Mouse (Mus musculus) lung, embryonic 15.5 days (tissue): ENCODE results near the gene 4933406M09Rik. TPM values are rescaled to one million over a fixed set of nuclear protein-coding genes. Genes with fewer than 3 reads are reported as not detected.

ENCODE experiments used
- ATAC-seq: fragments of 200-750 bp; cut with Nextera tagmentation; 2 replicates; pipeline ENCODE4 v1.8.0; 2017; ENCODE audit warnings: moderate number of reproducible peaks, borderline replicate concordance; ENCODE audit not compliant: low FRiP score, low TSS enrichment; ENCODE audit errors: extremely low read depth
- H3K27ac ChIP-seq: fragments of 300-500 bp; sonication (generic); 2 replicates; pipeline ENCODE4 v1.5.1; 2015; ENCODE audit warnings: moderate library complexity, mild to moderate bottlenecking, inconsistent platforms
- H3K27me3 ChIP-seq: fragments of 300-500 bp; sonication (generic); 2 replicates; pipeline ENCODE4 v1.6.1; 2015; ENCODE audit warnings: inconsistent platforms
- H3K36me3 ChIP-seq: fragments of 300-500 bp; sonication (generic); 2 replicates; pipeline ENCODE4 v1.6.1; 2015; ENCODE audit warnings: inconsistent platforms
- H3K4me1 ChIP-seq: fragments of 300-500 bp; sonication (generic); 2 replicates; pipeline ENCODE4 v1.6.1; 2015; ENCODE audit warnings: inconsistent platforms
- H3K4me2 ChIP-seq: fragments of 300-500 bp; sonication (generic); 2 replicates; pipeline ENCODE4 v1.6.1; 2015; ENCODE audit warnings: inconsistent platforms, mild to moderate bottlenecking, moderate library complexity
- H3K4me3 ChIP-seq: fragments of 300-500 bp; sonication (generic); 2 replicates; pipeline ENCODE4 v1.5.1; 2015; ENCODE audit warnings: mild to moderate bottlenecking, inconsistent platforms
- H3K9ac ChIP-seq: fragments of 300-500 bp; sonication (generic); 2 replicates; pipeline ENCODE4 v1.6.1; 2015; ENCODE audit warnings: inconsistent platforms
- H3K9me3 ChIP-seq: fragments of 300-500 bp; sonication (generic); 2 replicates; pipeline ENCODE4 v1.6.1; 2016; ENCODE audit warnings: inconsistent platforms
- WGBS: fragments of 180-500 bp; shearing (Covaris S2); methylation state at CpG from one replicate; pipeline ENCODE4 v1.1.7; 2015; 5-methylcytosine and 5-hydroxymethylcytosine counted together
- polyA plus RNA-seq: library from polyadenylated mRNA; unstranded; fragments of >200 nt; fragmentation: Nextera tagmentation; extraction: Ambion mirVana; gene quantifications from 2 replicates; pipeline ENCODE4 v1.2.1, GENCODE M21; 2015

4933406M09Rik gene
- polyA plus RNA-seq, 1 experiment from 2014 or later, result not detected

- peaks cover 13% of the 10 kb centered on the region for H3K4me1 ChIP-seq
- no peak overlapping the region for H3K4me2 ChIP-seq
- no peak overlapping the region for H3K27ac ChIP-seq
- H3K27me3 ChIP-seq, result no peaks in the 10 kb centered on the region
- no peak overlapping the region for H3K4me3 ChIP-seq
- no peak overlapping the region for H3K9ac ChIP-seq
- no peaks in the 10 kb centered on the region for H3K36me3 ChIP-seq
- no peak for ATAC-seq
- no peaks in the 10 kb centered on the region for H3K9me3 ChIP-seq
Observed at GRCm38 (mm10) chr1:134385176-134385575, 564 bp upstream of the 4933406M09Rik start.

GRCm38 (mm10) chr1:134393827-134394226 lies 8.1 kb downstream of the 4933406M09Rik start:
- H3K9ac ChIP-seq, result no peak overlapping the region
- H3K27me3 ChIP-seq, result no peaks in the 10 kb centered on the region
- WGBS, result 38% methylated on average over 5 of the region's 5 CpGs
- no peak for ATAC-seq
- no peaks in the 10 kb centered on the region for H3K36me3 ChIP-seq
- no peaks in the 10 kb centered on the region for H3K9me3 ChIP-seq
- H3K4me1 ChIP-seq, result no peaks in the 10 kb centered on the region
- no peak overlapping the region for H3K27ac ChIP-seq
- no peak overlapping the region for H3K4me3 ChIP-seq
- H3K4me2 ChIP-seq, result no peak overlapping the region

GRCm38 (mm10) chr1:134398210-134398609 lies 12.5 kb downstream of the 4933406M09Rik start:
- Histone ChIP-seq H3K4me2 (no peak overlapping the region), H3K27ac (no peak overlapping the region), H3K9ac (no peak overlapping the region), H3K27me3 (no peaks in the 10 kb centered on the region), H3K9me3 (no peaks in the 10 kb centered on the region), H3K4me1 (no peaks in the 10 kb centered on the region), H3K4me3 (no peak overlapping the region), H3K36me3 (no peaks in the 10 kb centered on the region)
- ATAC-seq, result no peak
- WGBS, result 86% methylated on average over 12 of the region's 12 CpGs

- WGBS, result 62% methylated on average over 5 of the region's 5 CpGs
- no peak overlapping the region for H3K4me3 ChIP-seq
- no peaks in the 10 kb centered on the region for H3K36me3 ChIP-seq
- H3K9ac ChIP-seq, result no peak overlapping the region
- no peak for ATAC-seq
- no peaks in the 10 kb centered on the region for H3K9me3 ChIP-seq
- no peak overlapping the region for H3K27ac ChIP-seq
- H3K27me3 ChIP-seq, result no peaks in the 10 kb centered on the region
- no peaks in the 10 kb centered on the region for H3K4me1 ChIP-seq
- no peak overlapping the region for H3K4me2 ChIP-seq
Observed at GRCm38 (mm10) chr1:134399735-134400134, 14.0 kb downstream of the 4933406M09Rik start.

GRCm38 (mm10) chr1:134405509-134406413 lies 20.0 kb downstream of the 4933406M09Rik start, which contains the start of gene Cyb5r1:
TSS of gene Cyb5r1 (plus strand) at chr1:134405559.
- no peaks in the 10 kb centered on the region for H3K9me3 ChIP-seq
- peak within 1 kb of the TSS; percentile 65 for H3K27ac ChIP-seq
- peak; percentile 100 for ATAC-seq
- peak within 1 kb of the TSS; percentile 76 for H3K4me2 ChIP-seq
- under 1% methylated on average over 43 of the region's 43 CpGs for WGBS
- H3K9ac ChIP-seq, result peak within 1 kb of the TSS; percentile 54
- H3K4me3 ChIP-seq, result peak within 1 kb of the TSS; percentile 52
- peaks cover 7% of the 10 kb centered on the region for H3K4me1 ChIP-seq
- peaks cover 32% of the 10 kb centered on the region for H3K36me3 ChIP-seq
- no peaks in the 10 kb centered on the region for H3K27me3 ChIP-seq

- peak overlapping the region; percentile 65 for H3K27ac ChIP-seq
- 0 out of 2 replicates have a peak, but pooled peaks have one; percentile 4 for ATAC-seq
- no peaks in the 10 kb centered on the region for H3K9me3 ChIP-seq
- peaks cover 7% of the 10 kb centered on the region for H3K4me1 ChIP-seq
- H3K27me3 ChIP-seq, result no peaks in the 10 kb centered on the region
- H3K9ac ChIP-seq, result peak overlapping the region; percentile 54
- peaks cover 37% of the 10 kb centered on the region for H3K36me3 ChIP-seq
- WGBS, result 18% methylated on average over 8 of the region's 8 CpGs
- peak overlapping the region; percentile 52 for H3K4me3 ChIP-seq
- peak overlapping the region; percentile 76 for H3K4me2 ChIP-seq
Observed at GRCm38 (mm10) chr1:134406414-134406771, 20.7 kb downstream of the 4933406M09Rik start.

GRCm38 (mm10) chr1:134408080-134408479 lies 22.3 kb downstream of the 4933406M09Rik start:
- no peak for ATAC-seq
- WGBS, result 83% methylated on average over 8 of the region's 8 CpGs
- Histone ChIP-seq H3K27me3 (no peaks in the 10 kb centered on the region), H3K4me1 (peaks cover 7% of the 10 kb centered on the region), H3K9me3 (no peaks in the 10 kb centered on the region), H3K9ac (no peak overlapping the region), H3K27ac (no peak overlapping the region), H3K36me3 (peaks cover 45% of the 10 kb centered on the region), H3K4me3 (no peak overlapping the region), H3K4me2 (no peak overlapping the region)

GRCm38 (mm10) chr1:134411706-134412629 lies 26.2 kb downstream of the 4933406M09Rik start:
- no peaks in the 10 kb centered on the region for H3K9me3 ChIP-seq
- WGBS, result 92% methylated on average over 9 of the region's 9 CpGs
- peaks cover 17% of the 10 kb centered on the region for H3K4me1 ChIP-seq
- H3K4me2 ChIP-seq, result no peak overlapping the region
- H3K27ac ChIP-seq, result no peak overlapping the region
- H3K4me3 ChIP-seq, result no peak overlapping the region
- H3K36me3 ChIP-seq, result peaks cover 45% of the 10 kb centered on the region
- no peak overlapping the region for H3K9ac ChIP-seq
- no peaks in the 10 kb centered on the region for H3K27me3 ChIP-seq
- no peak for ATAC-seq

- Histone ChIP-seq H3K4me1 (peaks cover 34% of the 10 kb centered on the region), H3K27me3 (no peaks in the 10 kb centered on the region), H3K4me2 (peak overlapping the region; percentile 67), H3K9me3 (no peaks in the 10 kb centered on the region), H3K36me3 (peaks cover 29% of the 10 kb centered on the region), H3K4me3 (no peak overlapping the region), H3K27ac (peak overlapping the region; percentile 92), H3K9ac (no peak overlapping the region)
- ATAC-seq, result no peak
- WGBS, result 22% methylated on average over 2 of the region's 2 CpGs
Observed at GRCm38 (mm10) chr1:134414038-134414437, 28.3 kb downstream of the 4933406M09Rik start.

- H3K4me2 ChIP-seq, result peak overlapping the region; percentile 67
- ATAC-seq, result peak; percentile 19
- peak overlapping the region; percentile 81 for H3K4me3 ChIP-seq
- peak overlapping the region; percentile 20 for H3K9ac ChIP-seq
- 11% methylated on average over 11 of the region's 11 CpGs for WGBS
- peak overlapping the region; percentile 92 for H3K27ac ChIP-seq
- no peaks in the 10 kb centered on the region for H3K27me3 ChIP-seq
- H3K4me1 ChIP-seq, result peaks cover 40% of the 10 kb centered on the region
- H3K9me3 ChIP-seq, result no peaks in the 10 kb centered on the region
- peaks cover 23% of the 10 kb centered on the region; the same call in 1 of the 2 replicates for H3K36me3 ChIP-seq
Observed at GRCm38 (mm10) chr1:134414501-134415167, 28.9 kb downstream of the 4933406M09Rik start.

- H3K9me3 ChIP-seq, result no peaks in the 10 kb centered on the region
- peaks cover 46% of the 10 kb centered on the region for H3K4me1 ChIP-seq
- WGBS, result under 1% methylated on average over 67 of the region's 77 CpGs
- peak within 1 kb of the TSS; percentile 82 for H3K9ac ChIP-seq
- H3K36me3 ChIP-seq, result peaks cover 18% of the 10 kb centered on the region; the same call in 1 of the 2 replicates
- peak within 1 kb of the TSS; percentile 92 for H3K27ac ChIP-seq
- H3K4me2 ChIP-seq, result peak within 1 kb of the TSS; percentile 67
- peak within 1 kb of the TSS; percentile 81 for H3K4me3 ChIP-seq
- no peaks in the 10 kb centered on the region for H3K27me3 ChIP-seq
- peak; percentile 100 for ATAC-seq
Observed at GRCm38 (mm10) chr1:134415168-134415831, 29.6 kb downstream of the 4933406M09Rik start, which contains the start of gene Adipor1. TSS of gene Adipor1 (plus strand) at chr1:134415378.
